Mouse (Mus musculus): ENCODE measurements around the gene Htr6. TPM values are rescaled to one million over a fixed set of nuclear protein-coding genes. Genes with fewer than 3 reads are reported as not detected.

Htr6 gene
- polyA plus RNA-seq, 1 experiment, result 0.07 TPM

Other genes starting within 250 kb of the Htr6 start
- 0.46 and 0.73 TPM in 2 replicates for gene Pla2g5, start 212.1 kb downstream of the Htr6 start, polyA plus RNA-seq (2012; rRNA removed)
- not detected in 2 replicates for gene Gm13030, start 201.6 kb downstream of the Htr6 start, polyA plus RNA-seq (2012; rRNA removed)
- gene Pla2g2e, start 197.6 kb downstream of the Htr6 start, polyA plus RNA-seq (2012; rRNA removed), result 1.4 and 1.5 TPM in 2 replicates
- gene Otud3, start 161.6 kb downstream of the Htr6 start, polyA plus RNA-seq (2012; rRNA removed), result 5.0 and 7.0 TPM in 2 replicates
- gene Rnf186, start 108.5 kb downstream of the Htr6 start, polyA plus RNA-seq (2012; rRNA removed), result 0.43 and 0.61 TPM in 2 replicates
- gene Tmco4, start 102.7 kb downstream of the Htr6 start, polyA plus RNA-seq (2012; rRNA removed), result 28.8 and 31.0 TPM in 2 replicates
- 323 and 360 TPM in 2 replicates for gene Nbl1, start 17.4 kb upstream of the Htr6 start, polyA plus RNA-seq (2012; rRNA removed)
- gene Minos1, start 55.5 kb upstream of the Htr6 start, polyA plus RNA-seq (2012; rRNA removed), result 174 and 186 TPM in 2 replicates
- 297 and 375 TPM in 2 replicates for gene Capzb, start 117.3 kb upstream of the Htr6 start, polyA plus RNA-seq (2012; rRNA removed)
- gene Pqlc2, start 235.1 kb upstream of the Htr6 start, polyA plus RNA-seq (2012; rRNA removed), result 10.2 and 11.6 TPM in 2 replicates
- gene Akr7a5, start 235.2 kb upstream of the Htr6 start, polyA plus RNA-seq (2012; rRNA removed), result 8.7 and 15.3 TPM in 2 replicates